Mouse (Mus musculus) T-helper 17 cell (primary cell): ENCODE measurements around the gene Paqr9.

Source experiments
- in situ Hi-C, 2 experiments: fragments of 300-600 bp; cut with MboI, MseI; formaldehyde crosslinking; loops; 1 replicate in 1 of 2; 2 replicates in 1 of 2; pipeline ENCODE4 v1.15.1; 2025; ENCODE audit warnings: high pct_unique_total_duplicates in 2 of 2

Paqr9 gene

DNA sequence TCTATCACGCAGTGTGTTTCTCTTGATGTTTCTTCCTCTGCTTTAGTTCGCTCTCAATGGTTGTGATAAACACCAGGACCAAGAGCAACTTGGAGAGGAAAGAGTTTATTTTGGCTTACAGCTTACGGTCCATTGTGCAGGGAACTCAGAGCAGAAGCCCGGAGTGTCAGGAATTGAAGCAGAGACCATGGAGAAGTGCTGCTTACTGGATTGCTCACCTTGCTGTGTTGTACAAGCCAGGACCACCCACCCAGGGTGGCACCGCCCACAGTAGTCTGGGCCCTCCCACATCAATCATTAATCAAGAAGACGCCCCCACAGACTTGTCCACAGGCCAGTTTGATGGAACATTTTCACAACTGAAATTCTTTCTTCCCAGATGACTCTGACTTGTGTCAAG, 18.0 kb downstream of the Paqr9 start:
- in situ Hi-C loops, result no loop called here

DNA sequence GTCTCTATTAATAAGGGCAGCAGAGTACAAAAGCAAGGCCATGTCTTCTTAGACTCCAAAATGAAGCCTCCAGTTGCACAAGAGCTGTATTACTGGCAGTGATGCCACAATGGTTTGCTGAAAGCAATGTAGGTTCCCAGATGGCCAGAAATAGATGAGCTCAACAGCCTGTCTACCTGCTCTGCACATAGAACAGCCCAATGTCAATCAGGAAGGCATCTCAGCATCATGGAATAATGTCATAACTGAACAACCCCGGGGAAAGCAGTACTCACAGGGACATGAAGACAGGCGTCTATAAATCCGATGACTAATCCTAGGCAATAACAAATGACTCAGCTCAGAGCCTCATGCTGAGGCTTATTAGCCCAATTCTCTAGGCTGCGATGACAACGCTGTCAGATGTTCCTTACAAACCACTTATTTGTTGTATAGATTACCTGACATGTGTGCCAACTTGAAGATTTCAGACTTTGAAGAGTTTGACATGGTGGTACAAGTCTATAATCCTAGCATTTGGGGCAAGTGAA, 19.0 kb downstream of the Paqr9 start:
- in situ Hi-C loops, result no loop called here

DNA sequence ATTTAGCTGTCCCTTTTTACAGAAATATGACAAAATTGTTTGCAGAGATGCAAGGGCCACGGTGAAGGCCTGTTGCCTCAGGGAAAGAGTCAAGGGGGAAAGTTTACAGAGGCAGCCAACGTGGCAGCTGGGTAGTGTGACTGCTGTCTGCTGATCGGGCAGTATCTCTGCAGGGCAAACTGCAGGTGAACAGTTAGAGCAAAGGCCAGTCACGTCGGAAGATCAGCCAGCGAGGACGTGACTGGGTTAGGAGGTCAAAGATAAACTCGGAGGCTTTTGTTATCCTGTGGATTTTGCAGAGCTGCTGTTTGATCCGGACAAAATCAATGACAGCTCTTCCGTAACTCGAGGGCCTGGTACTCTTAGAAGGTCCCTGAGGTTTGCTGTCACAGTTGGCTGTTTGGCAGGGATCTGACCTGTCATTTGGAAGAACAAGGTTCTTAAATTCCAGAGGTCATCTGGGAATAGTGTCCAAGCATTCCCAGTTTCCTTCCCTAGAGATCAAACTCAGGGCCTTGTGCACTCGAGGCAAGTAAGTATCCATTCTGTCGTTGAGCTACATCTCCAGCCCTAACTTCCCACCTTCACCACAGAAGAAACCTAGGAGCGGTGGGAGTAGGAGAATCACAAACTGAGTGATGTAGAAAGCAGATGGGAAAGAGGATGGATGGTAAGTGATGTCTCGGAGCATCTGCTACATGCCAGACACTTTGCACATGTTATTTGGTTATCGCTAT, 21.7 kb downstream of the Paqr9 start:
- in situ Hi-C loops, result no loop called here

DNA sequence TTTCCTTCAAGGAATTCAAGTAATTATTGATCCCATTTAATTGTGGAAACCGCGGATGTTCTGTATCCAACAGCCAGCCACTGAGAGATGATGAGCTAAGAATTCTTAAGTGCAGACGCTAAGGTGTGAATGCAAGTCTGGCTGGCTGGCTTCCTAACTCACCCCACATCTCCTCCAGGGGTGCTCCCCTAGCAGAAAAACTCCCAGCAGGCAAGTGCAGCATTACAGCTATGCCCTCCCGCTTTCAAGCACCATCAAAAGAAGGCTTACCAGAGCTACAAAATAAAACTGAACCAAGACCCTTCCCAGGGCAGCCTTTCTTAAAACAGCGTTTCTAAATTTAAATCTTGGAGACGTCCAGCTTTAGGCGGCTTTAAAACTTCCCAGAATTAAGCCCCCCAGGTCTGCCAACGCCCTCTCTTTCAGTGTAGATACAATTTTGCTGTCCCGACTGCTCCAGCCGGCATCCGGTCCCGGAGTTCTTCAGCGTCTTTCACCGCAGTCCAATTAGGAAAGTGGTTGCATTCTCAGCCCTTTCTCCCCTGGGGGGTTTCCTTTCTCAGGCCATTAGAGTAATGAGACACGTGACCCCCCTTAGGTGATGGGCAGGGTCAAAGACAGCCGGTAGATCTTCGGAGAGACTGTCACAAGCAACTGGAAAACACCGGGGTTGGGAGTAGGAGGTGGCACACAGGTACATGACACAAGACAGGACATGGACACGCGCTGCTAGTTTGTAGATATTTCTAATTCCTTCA, 22.5 kb downstream of the Paqr9 start:
- in situ Hi-C loops, result no loop called here

DNA sequence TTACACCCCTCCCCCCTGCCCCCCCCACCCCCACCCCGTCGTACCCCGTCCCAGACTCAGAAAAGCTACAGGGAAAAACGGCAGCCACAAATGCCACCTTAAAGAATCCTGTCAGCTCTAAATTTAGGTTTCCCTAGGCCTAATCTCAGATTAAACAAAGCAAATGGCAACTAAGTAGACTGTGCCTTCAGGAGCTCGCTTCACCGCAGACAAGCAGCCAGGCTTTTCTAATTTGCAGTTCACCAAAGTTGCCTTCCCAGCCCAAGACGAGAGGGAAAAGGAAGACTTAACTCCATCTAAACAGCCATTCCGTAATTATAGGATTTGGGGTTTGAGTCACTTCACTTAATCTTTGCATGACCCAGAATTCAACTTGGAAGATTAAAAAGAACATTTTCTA, 23.1 kb downstream of the Paqr9 start:
- in situ Hi-C loops, result no loop called here

DNA sequence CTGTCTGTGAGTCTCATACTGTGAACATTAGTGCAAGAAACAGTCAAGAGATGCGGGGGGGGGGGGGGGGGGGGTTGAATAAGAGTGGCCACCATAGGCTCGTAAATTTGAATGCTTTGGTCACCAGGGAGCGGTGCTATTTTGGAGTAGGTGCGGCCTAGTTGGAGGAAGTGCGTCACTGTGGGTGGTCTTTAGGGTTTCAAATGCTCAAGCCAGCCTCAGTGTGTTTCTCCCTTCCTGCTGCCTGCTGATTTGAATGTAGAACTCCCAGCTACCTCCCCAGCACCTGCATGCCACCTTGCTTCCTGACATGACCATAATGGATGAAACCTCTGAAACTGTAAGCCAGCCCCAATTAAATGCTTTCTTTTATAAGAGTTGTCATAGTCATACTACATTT, 26.6 kb downstream of the Paqr9 start:
- in situ Hi-C loops, result no loop called here

DNA sequence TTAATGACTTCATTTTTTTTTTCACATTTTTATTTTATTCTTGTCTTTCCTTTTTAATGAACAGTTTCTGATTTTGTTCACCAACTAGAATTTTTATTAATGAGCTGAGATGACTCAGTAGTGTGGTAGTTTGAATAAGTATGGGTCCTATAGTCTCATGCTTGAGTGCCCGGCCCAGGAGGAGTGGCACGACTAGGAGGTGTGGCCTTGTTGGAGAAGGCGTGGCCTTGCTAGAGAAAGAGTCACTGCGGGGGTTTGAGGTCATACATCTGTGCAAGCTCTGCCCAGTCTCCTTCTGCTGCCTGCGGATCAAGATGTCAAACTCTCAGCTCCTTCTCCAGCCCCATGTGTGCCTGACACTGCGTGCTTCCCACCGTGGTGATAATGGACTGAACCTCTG, 28.6 kb downstream of the Paqr9 start:
- in situ Hi-C loops, result no loop called here

DNA sequence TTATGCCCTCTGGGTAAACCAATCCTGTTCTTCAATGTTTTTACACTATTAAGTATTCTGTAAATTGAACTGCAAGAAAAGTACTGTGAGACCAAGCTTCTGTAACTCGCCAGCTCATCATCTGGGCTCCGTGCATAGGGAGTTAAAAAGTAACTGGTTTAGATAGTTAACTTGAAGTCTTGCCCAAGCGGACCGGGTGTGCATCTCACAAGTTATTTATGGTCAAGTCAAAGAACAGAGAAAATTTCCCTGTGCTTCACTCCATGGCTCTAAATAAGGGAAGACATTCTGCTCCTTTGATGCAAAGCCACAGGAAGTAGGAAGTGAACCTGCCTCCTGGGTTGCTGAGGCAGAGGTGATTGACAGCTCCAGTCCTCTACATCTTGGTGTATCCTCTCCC, 34.8 kb downstream of the Paqr9 start:
- in situ Hi-C loops, result no loop called here

DNA sequence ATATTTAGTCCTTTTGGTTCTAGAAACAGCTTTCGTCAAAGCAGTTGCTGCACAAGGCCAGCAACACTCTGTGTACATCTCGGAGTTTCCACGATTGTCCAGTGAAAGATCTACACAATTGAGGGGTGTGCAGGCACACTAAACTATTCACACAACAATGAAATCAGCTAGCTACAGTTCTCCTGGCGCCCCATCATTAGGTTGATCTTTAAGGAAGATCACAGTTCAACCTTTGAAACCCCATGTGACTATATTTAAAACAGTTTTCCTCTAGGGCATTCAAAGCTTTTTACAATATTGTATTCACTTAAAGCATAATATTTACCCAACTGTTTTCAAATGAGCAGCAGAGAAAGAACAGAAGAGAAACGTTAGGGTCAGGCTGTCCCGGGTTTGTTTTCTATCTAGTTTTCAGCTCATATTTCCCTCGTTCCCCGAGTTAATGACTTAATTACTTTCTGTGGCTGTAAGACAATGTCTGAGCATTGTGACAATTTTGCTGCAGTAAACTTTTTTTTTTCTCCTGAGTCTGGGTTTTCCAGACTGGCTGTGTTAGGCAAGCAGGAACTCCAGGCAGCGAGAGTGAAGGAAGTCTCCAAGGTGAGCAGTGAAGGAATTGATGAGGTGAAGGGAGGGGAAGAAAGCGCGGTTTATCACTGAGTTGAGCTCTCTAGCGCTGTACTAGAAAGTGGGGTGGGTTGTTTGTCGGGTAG, 38.2 kb downstream of the Paqr9 start:
- in situ Hi-C loops, result no loop called here

DNA sequence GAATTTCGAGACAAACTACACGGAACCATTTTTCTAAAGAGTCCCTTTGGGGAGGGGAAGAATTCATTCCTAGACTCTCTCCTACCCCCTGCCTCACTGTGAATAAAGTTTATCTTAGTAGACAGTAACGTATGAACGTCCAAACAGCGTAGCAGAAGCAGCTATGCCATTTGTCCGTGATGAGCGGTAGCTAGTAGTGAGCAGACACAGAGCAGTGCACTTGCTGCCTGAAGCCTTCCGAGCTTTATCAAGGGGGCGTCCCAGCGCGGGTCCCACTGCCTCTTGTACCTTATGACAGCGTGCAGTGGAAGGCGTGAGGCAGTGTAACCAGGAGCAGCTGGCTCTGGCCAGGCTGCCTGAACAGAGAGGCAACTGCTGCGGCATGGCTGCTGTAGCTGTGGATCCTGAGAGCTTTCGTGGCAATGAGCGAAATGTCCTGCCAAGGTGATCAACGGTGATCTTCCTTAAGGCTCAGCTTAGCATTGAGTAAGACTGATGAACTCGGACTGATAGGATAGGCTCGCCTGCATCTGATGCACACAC, 38.8 kb downstream of the Paqr9 start:
- in situ Hi-C loops, result no loop called here

DNA sequence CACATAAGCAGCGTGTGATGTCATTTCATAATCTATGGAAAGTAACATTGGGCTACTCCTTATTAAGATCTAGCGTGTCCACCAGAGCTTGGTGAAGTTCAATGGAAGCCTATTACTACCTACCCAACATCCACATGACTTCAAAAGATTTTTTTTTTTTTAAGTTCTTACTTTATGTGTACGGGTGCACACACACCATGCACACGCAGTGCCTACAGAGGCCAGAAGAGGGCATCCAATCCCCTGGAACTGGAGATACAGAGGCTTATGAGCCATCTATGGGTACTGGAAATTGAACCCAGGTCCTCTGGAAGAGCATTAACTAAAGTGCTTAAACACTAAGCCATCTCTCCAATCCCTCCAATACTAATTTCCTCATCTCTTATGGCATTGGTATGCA, 39.9 kb downstream of the Paqr9 start:
- in situ Hi-C loops, result no loop called here

DNA sequence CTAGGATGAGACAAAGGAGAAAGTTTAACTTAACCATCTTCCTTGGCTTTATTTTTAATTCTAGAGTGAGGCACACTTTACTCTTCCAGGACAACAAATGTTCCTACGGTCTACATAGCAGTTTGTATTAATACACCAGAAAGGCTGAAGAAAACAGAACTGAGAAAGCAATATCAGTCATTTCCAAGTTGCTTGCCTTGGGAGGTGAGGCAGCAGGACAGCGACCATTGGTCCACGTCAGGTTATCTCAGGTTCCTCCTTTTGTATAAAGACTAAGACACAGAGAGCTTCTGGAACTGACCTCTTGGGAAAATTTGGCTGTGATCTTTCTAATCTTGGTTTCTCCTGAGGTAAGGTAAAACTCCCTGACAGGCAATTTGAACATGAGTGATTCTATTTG, 43.4 kb downstream of the Paqr9 start:
- in situ Hi-C loops, result no loop called here

DNA sequence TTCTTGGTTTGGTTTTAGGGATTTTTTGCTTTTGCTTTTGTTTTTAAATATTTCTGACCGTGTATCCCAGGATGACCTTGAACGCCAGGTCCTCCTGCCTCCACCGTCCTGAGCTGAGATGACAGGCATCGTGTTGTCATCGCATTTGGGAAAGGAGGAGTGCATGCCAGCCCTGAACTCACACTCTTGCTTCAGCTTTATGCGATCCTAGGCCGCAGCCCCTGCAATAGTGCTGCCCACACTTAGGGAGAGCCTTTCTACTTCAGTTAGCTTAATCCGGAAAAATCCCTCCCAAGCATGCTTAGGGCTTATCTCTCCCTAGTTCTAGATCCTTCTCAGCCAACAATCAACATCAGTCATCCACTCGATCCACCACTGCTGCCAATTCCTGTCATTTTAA, 43.9 kb downstream of the Paqr9 start:
- in situ Hi-C loops, result no loop called here

DNA sequence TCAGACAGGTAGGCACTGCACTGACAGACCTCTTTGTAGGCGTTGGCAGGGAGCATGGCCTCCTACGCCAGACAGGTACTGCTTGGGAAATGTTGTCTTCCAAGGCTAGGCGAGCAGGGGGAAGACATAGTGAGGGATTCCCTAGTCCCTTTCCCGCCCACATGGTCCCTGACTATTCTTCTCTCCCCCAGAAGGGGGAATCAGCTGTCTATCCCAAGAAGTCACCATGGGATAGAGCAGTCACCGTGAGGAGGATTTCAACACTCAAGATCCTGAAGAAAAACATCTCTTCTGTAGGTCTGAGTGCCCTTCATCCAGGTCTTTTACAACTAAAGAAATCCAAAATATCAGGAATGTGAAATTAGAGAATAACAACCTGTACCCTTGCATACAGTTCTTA, 47.7 kb downstream of the Paqr9 start:
- in situ Hi-C loops, result no loop called here

DNA sequence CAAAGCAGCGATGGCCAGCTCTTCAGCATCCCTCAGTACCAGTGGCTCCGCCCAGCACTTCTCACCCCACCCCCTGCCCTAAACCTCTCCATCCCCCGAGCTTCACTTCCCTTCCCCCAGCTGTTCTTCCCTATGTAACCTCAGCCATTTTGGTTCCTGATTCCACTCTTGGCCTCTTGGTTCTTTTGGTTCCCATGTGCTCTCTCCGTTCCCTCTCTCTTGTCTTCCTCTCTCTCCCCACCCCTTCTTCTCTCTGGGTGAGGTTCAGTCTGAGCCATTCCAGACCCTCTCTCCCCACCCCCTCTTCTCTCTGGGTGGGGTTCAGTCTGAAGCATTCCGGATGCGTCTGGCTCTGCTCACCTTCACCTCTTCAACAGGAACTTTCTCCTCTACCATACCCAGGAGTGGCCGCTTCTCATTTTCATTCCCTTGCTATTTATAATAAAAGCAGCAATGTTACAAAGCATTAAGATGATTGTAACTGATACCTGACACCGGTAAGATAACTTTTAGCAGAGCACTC, 52.9 kb downstream of the Paqr9 start:
- in situ Hi-C loops, result no loop called here

DNA sequence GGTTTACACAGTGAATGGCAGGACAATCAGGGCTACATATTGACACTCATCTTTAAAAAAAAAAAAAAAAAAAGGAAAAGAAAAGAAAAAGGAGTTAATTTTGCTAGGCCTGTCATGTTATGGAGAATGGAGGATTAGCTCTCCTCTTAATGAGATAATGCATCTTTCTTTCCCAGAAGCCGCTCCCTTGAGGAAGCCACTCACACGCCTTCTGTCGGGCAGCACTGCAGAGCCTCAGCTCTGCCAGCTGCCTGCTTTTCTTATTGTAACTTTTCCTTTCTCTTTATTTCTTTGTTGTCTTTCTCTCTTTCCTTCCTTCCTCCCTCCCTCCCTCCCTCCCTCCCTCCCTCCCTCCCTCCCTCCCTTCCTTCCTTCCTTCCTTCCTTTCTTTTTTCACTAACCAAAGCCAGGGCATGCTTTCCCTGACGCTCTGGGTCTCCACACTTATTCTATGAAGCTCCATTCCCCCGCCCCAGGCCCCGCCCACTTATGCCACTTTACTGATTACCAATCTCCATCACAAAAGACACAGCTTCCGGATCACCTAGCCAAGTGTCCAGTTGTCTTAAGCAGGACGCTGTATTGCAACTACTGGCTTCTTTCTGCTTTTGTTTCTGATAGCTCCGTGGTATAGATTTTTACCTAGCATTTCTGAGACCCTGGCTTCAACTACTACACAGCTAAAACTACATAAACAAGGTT, 54.1 kb downstream of the Paqr9 start:
- in situ Hi-C loops, result no loop called here

DNA sequence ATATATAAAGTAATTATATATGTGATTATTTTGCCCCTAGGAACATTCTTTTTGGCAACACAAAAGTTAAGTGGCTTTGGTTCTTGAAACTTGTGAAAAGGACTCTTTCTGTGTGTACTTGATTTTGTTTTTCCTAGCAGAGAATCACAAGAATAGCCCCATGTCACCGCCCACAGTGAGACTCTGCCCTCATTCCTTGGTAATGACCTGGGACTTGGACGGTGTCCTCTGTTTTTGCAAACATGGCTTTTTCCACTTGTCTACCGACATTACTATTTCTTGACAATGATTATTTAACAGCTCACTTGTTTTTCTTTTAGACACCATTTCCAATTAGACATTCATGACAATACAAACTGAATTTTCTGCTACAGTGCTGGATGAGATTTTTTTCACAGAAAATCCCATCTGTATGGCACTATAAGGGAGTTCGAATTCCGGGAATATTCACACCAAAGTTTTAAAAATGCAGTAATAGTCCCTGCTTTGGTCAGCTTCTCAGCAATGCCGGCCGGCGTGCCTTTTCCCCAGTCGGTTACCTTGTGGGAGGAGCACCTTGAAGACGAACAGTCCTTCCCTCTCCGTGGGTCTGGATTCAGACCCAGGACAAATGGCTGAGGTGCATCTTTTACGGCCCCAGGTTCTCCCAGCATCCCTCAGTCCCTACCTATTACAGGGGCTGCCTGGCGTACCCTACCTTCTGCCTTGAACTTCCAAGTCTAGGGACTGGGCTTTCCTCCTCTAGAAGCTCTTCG, 55.6 kb downstream of the Paqr9 start:
- in situ Hi-C loops, result no loop called here

DNA sequence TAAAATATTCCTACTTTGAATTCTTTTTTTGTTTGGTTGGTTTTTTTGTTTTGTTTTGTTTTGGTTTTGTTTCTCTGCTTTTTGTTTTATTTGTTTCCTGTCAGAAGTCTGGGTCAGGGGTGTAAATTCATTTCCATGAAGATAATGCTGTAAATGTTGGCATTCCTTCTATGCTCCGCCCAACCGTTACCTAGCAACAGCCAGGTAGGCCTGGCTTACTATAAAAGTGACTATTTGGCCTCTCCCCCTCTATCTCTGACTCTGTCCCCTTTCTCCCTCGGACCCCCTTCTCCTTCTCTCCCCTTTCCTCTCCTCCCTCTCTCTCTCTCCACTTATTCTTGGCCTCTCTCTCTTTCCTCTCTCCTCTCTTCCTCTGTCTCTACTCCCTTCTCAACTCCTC, 56.5 kb downstream of the Paqr9 start:
- in situ Hi-C loops, result no loop called here
